Mouse (Mus musculus) mouse embryonic stem cell (cell line): ENCODE measurements around the gene Accs.

Source experiments
- in situ Hi-C, 2 experiments: fragments of 300-500 bp; cut with MboI; formaldehyde crosslinking; loops; 1 replicate in 1 of 2; 3 replicates in 1 of 2; pipeline ENCODE4 v1.14.3; 2019 to 2020; ENCODE audit warnings: low sequenced_read_pairs in 2 of 2, low pct_unique_long_range_greater_than_20kb in 1 of 2, mixed read lengths in 1 of 2; ENCODE audit not compliant: unreplicated experiment in 1 of 2

The Accs gene

DNA sequence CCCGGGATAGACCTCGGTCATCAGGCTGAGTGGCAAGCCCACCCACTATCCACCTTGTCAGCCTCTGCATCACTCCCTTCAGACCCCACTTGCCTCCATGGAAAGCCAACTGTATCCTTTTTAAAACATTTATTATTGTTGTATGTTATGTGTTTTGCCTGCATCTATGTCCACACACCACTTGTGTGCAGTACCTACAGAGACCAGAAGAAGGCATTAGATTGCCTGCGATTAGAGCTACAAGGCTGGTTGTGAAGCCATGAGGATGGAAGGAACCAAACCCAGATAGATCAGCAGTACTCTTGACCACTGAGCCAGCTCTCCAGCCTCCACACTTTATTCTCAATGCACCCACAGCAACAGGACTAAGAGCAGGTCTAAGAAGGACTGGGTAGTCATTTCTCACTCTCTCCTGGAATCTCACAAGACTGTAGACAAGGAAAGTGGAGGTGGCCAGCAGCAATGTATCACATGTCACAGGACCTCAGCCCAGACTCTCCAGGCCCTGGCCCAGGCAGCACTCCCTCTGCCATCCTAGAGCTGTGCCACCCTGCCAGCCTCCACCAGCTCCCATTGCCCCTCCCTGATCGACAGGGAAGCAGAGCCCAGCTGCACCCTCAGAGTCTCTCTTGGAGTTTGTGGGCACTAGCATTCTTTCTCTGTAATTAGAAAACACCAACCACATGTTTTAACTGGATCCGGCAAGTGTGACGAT is 43.1 kb downstream of the Accs start:
- in situ Hi-C loops = no loop called here

- in situ Hi-C loops = no loop called here
Measured at GRCm38 (mm10) chr2:93805523-93805922, 44.2 kb downstream of the Accs start.

DNA sequence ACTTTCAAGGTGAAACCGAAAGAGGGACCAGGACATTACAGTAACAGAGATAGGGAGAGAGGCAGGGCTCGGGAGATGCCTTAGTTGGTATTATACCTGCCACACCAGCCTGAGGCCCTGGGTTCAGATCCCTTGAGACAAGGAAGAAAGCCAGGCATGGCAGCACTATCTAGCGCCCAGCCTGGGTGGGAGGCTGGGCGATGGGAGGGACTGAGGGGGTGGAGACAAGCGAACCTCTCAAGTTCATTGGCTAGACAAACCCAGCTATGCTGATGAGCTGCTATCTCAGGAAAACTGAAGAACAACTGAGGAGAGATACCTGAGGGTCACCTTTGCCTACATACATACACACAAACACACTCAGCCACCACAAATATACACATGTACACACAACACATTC is 44.7 kb downstream of the Accs start:
- in situ Hi-C loops = no loop called here

- in situ Hi-C loops = no loop called here
Measured at GRCm38 (mm10) chr2:93802947-93803346, 46.8 kb downstream of the Accs start.

DNA sequence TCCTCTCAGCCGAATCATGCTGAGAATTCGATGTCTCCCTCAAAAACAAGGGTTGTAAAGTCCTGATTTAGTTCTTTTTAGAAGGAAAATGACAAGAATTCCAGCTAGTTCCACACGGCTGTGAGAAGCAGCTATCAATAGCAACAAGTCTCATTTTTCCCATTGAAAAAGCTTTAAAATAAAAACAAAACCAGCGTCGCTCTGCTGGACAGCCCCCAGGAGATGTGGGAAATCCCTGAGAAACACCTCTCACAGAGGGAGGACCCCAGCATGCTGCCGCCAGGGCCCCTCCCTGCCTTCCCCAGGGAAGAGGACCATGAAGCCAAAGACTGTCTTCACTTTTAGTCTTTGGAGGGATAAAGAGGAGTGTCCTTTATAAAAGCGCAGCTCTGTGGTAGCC is 48.6 kb downstream of the Accs start:
- in situ Hi-C loops = no loop called here

DNA sequence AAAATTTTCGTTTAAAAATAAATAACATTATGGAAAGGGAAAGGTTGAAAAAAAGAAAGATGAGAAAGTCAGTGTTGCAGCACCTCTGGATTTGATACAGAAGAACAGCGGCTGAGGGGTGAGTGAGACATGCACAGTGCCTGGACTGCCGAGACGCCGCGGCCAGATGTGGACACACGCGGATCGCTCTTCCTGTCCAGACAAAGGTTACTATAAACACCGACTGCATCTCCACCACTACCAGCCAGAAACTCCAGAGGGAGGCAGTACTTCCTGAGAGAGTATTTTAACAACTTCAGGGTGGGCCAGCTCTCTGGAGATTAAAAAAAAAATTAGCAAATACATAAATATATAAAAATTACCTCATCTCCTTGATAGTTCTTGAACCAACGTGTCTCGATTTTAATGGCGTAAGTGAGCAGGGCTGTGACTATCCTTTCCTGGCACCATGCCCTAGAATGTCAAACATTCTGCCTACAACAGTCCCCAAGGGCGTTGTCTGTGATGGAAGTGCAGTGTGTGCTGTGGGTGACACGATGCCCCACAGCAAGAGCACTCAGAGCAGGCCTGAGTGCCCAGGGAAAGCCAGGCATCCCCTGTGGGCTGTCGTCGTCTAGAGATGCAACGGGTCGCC is 52.5 kb downstream of the Accs start:
- in situ Hi-C loops = no loop called here

DNA sequence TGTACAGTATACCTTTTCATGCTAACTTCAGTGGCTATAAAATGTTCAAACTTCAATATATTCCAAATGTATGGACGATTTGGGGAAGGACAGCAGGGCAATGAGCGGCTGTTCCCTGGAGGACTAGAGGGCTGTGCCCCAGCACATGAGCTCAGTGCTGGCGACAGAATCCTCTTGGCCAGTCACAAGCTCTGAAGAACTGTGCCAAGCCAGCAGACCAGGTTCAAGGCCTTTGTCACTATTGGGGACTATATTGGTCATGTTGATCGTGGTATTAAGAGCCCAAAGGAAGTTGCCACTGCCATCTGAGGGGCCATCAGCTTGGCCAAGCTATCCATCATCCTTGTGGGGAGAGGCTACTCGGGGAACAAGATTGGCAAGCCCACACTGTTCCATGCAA is 55.4 kb downstream of the Accs start:
- in situ Hi-C loops = no loop called here

DNA sequence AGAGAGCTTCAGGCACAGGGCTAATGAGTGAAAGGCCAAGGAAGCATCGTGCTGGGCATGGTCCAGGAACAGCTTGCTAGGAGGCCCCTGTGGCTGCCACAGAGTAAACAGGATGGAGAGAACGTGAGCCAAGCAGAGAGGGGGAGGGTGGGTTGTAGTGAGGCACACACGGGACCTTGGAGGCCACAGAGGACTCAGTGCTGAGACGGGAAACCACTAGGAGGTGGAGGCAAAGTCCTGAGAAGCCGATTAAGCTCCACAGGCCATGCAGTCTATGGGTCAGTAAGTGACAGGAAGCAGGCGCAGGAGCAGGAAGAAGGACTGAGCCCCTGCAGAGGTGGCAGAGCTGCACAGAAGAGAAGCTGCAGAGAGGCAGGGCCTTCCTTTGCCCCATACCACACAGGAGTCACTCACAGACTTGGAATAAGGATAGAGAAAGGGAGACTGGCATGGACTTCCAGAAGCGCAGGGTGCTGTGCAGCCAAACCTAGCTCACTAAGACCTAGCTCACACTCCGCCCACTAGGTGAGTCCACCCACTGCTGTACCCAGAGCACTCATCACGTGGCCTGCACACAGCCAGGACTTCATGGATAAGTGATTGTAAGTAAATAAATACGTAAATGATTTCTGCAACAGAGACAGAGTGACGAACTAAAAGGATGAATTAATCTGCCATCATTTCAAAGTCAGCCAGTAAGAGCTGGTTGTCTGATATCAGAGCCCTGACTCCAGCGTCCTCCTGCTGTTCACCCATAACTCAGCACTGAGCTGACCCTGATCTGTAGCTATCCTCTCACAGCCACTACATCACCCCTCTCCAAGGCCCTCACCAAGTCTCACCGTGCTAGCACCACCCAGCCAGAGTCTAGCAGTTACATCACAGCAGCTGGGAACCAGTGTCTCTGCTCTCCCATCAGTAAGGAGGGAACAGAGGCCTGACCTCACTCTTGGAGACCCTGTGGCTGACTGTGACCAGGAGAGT is 57.9 kb downstream of the Accs start:
- in situ Hi-C loops = no loop called here

DNA sequence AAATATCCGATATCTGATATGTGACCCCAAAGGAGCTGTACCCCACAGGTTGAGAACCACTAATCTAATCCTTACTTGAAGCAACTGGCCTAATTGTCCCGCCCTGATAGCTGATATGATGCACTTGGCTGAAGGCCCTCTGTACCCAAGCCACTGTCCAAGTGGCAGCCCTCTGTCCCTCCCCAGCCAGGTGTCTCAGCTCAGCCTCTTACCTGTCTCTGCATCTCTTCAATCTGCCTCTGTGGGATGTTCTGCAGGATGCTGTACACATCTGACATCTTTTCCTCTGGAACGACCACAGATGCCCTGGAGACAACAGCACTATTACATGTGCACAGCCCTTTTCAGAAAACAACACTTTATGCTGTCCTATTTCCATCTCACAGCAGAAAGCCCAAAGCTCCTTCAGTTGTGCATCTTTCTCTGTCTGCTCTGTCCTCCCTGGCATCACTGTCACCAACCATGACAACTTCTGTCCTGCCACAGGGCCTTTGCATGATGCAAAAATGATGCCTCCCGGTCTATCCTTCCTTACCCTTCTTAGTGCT is 58.9 kb downstream of the Accs start:
- in situ Hi-C loops = no loop called here

- in situ Hi-C loops = no loop called here
Measured at GRCm38 (mm10) chr2:93788557-93788956, 61.2 kb downstream of the Accs start.

- in situ Hi-C loops = no loop called here
Measured at GRCm38 (mm10) chr2:93786175-93786574, 63.6 kb downstream of the Accs start.

DNA sequence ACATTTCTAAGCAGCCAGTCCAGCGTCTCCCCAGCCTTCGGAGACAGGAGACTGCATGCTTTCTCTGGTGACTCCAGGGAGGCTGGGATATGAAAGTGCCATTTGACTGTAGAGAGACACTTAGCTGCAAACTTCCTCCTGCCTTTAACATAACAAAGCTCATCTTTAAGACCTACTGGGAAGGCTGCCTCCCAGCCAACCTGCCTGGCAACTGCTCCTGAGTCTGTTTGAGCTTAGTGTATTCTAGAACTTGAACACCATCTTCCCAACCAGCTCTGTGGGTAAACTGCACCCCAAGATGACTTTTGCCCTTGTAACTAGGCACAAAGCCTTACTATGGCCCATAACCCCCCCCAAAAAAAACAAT is 64.3 kb downstream of the Accs start:
- in situ Hi-C loops = no loop called here

DNA sequence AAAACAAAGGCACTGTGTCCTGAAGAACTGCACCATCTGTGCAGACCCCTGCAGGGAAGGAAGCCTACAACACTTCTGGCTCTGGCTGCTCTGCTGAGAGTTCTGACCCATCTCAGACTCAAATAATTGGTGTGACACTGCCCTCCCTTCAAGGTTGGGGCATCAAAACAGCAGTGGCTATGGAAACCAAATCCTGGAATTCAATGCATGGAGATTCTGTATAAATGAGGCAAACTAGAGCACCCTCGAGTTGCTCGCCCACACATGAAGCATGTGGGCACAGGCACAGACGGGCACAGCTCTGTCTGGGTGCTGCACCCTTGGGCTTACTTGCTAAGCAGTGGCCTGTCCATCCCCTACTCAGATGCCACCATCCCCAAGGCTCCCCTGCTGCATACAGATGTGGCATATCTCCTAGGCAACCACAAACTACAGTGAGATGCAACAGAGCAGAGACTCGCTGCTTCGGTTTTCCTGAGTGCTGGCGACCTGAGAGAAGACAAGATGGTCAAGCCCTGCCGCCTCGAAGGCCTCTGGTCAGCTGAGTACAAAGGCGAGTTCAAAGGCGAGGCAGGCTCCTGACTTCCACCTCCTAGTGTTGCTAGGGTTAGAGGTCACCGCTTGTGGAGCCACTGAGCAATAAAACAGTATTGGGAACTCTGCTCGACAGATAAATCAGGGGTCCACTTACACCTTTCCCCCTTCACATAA is 64.9 kb downstream of the Accs start:
- in situ Hi-C loops = no loop called here

DNA sequence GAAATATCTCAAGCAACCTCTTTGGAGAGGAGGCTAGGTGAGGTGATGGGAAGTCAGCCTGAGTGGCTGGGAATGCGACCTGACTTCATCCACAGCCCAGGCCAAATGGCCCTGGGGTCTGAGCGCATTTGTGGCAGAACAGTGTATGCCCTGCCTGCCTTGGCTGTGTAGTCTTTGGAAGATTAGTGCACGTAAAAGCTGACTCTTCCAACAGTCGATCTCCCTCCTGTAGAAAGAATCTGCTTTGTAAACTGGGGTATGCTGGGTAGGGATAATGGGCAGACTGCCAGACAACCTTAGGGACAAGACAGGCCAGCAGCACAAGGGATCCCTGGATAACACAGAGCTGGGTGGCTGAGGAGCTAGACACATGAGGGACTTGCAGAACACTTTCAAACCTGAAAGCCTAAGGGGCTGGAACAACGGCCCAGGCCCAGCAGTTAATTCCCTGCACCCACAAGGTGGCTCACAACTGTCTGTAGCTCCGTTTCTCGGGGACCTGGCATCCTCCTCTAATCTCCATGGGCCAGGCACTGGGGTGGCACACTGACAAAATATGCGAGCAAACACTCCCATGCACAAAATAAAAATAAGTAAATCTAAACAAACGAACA is 65.7 kb downstream of the Accs start:
- in situ Hi-C loops = no loop called here
